12 mouse cellular contexts compared by ENCODE assay signal in genomic region chr4:33926730-33927263, GRCm38 (mm10). TPM values are rescaled to one million over a fixed set of nuclear protein-coding genes. Genes with fewer than 3 reads are reported as not detected.
DNase-seq lines count a peak whose midpoint lies in the region; ATAC-seq and TF ChIP-seq lines count a peak whose summit lies in the region.
"Had no signal": no experiment of that assay in that cellular context is flagged by ENCODE, and none has a peak within 500 bp of the region (broad histone marks: within the 10 kb centered on the region; RNA-seq: fewer than 3 reads in every experiment).

No protein-coding gene starts in this region.

- WGBS in embryonic facial prominence, embryonic 12.5 days = 75% methylated on average over 7 of the region's 7 CpGs
- WGBS in hindbrain, embryonic 14.5 days = 57% methylated on average over 7 of the region's 7 CpGs

- H3K36me3 ChIP-seq in embryonic facial prominence, embryonic 12.5 days = no peaks in the 10 kb centered on the region
- no peaks in the 10 kb centered on the region for H3K36me3 ChIP-seq in hindbrain, embryonic 14.5 days (replicated peaks; ENCODE audit: control insufficient read depth, insufficient read depth)
- no peaks in the 10 kb centered on the region for H3K36me3 ChIP-seq in myocyte (ENCODE audit: control insufficient read depth, insufficient read depth)

- peaks cover 9% of the 10 kb centered on the region; the same call in 1 of the 2 replicates for H3K27me3 ChIP-seq in embryonic facial prominence, embryonic 12.5 days
- peaks cover 2% of the 10 kb centered on the region; the same call in 1 of the 2 replicates for H3K27me3 ChIP-seq in hindbrain, embryonic 14.5 days (ENCODE audit: control insufficient read depth, insufficient read depth, low read length)
- no peaks in the 10 kb centered on the region for H3K27me3 ChIP-seq in myocyte (ENCODE audit: control insufficient read depth, insufficient read depth, insufficient read length)

- no peak overlapping the region for H3K27ac ChIP-seq in embryonic facial prominence, embryonic 12.5 days
- H3K27ac ChIP-seq in hindbrain, embryonic 14.5 days = peak overlapping the region; percentile 63

- H3K4me1 ChIP-seq in embryonic facial prominence, embryonic 12.5 days = peaks cover 7% of the 10 kb centered on the region
- H3K4me1 ChIP-seq in hindbrain, embryonic 14.5 days (replicated peaks; ENCODE audit: control insufficient read depth, insufficient read depth, low read length) = peaks cover 7% of the 10 kb centered on the region; the same call in 1 of the 2 replicates

- no peaks in the 10 kb centered on the region for H3K9me3 ChIP-seq in embryonic facial prominence, embryonic 12.5 days
- H3K9me3 ChIP-seq in hindbrain, embryonic 14.5 days (ENCODE audit: control insufficient read depth, low read length) = no peaks in the 10 kb centered on the region
- H3K9me3 ChIP-seq: megakaryocyte, embryonic 14.5 days had no signal

- 0 out of 2 replicates have a peak overlapping the region, but pooled peaks have one; percentile 5 for H3K4me3 ChIP-seq in embryonic facial prominence, embryonic 12.5 days
- H3K4me3 ChIP-seq in hindbrain, embryonic 14.5 days (replicated peaks; ENCODE audit: low read length) = peak overlapping the region; percentile 81
- H3K4me3 ChIP-seq in myocyte = no peak overlapping the region
- H3K4me3 ChIP-seq: megakaryocyte, embryonic 14.5 days had no signal

- no peak overlapping the region for H3ac ChIP-seq in myocyte (ENCODE audit: control insufficient read depth, insufficient read length)

- peak; percentile 6 for DNase-seq in gastrocnemius, adult 18-20 months (ENCODE audit: low spot score)
- DNase-seq in gastrocnemius, adult 8-10 months (ENCODE audit: low spot score in 2 of 2) = no peak
- DNase-seq in hindbrain, embryonic 14.5 days (ENCODE audit: low spot score) = peak; percentile 41
- no peak for DNase-seq in ovary, postnatal 36 days (ENCODE audit: low spot score)
- DNase-seq in kidney, adult 9 months = no peak
- no peak for DNase-seq in adrenal gland, postnatal 14 days
- DNase-seq: gastrocnemius, postnatal 14 days; kidney, postnatal 10 days; lung, adult 18-20 months had no signal

- no peak for ATAC-seq in embryonic facial prominence, embryonic 12.5 days (ENCODE audit: insufficient number of reproducible peaks, insufficient read depth, low FRiP score, low TSS enrichment)
- no peak for ATAC-seq in hindbrain, embryonic 14.5 days (ENCODE audit: low FRiP score)

- no peak for TF ChIP-seq POLR2A in myocyte (IDR thresholded peaks at IDR 0.05; ENCODE audit: insufficient read length, low read depth)

- no peak overlapping the region; the same call in 1 of the 2 replicates for H3K4me2 ChIP-seq in embryonic facial prominence, embryonic 12.5 days (replicated peaks)
- peak overlapping the region; percentile 92 for H3K4me2 ChIP-seq in hindbrain, embryonic 14.5 days (replicated peaks)
- H3K4me2 ChIP-seq in myocyte (ENCODE audit: low read depth) = peak overlapping the region; percentile 84

- no peaks in the 10 kb centered on the region for H3K79me2 ChIP-seq in myocyte (ENCODE audit: control insufficient read depth, insufficient read depth)

- H3K9ac ChIP-seq in embryonic facial prominence, embryonic 12.5 days = no peak overlapping the region
- H3K9ac ChIP-seq in hindbrain, embryonic 14.5 days = peak overlapping the region; percentile 99

TF ChIP-seq in myocyte, 11 proteins besides CTCF, POLR2A, EP300 and RAD21:
- TF ChIP-seq TCF3 (IDR thresholded peaks at IDR 0.05; ENCODE audit: insufficient read length, low read depth) = no peak
- TF ChIP-seq MYOG (IDR thresholded peaks at IDR 0.05; ENCODE audit: control insufficient read depth in 1 of 3, insufficient read depth in 1 of 3, insufficient read length in 2 of 3, low read depth in 2 of 3) = no peak
- TF ChIP-seq REST (IDR thresholded peaks at IDR 0.05; ENCODE audit: insufficient read depth, insufficient read length) = no peak
- TF ChIP-seq POLR2AphosphoS2 (IDR thresholded peaks at IDR 0.05; ENCODE audit: insufficient read length, low read depth) = no peak
- TF ChIP-seq MAX (IDR thresholded peaks at IDR 0.05; ENCODE audit: low read depth) = no peak
- no peak for TF ChIP-seq CEBPB (IDR thresholded peaks at IDR 0.05; ENCODE audit: insufficient read depth, poor library complexity, severe bottlenecking)
- no peak for TF ChIP-seq MYOD1 (IDR thresholded peaks at IDR 0.05; ENCODE audit: control insufficient read depth in 1 of 3, insufficient read length in 2 of 3, low read depth in 2 of 3)
- no peak for TF ChIP-seq TCF12 (IDR thresholded peaks at IDR 0.05; ENCODE audit: insufficient read depth, poor library complexity, severe bottlenecking)
- TF ChIP-seq E2F4 (IDR thresholded peaks at IDR 0.05; ENCODE audit: insufficient read depth) = no peak
- TF ChIP-seq SRF (IDR thresholded peaks at IDR 0.05; ENCODE audit: control insufficient read depth, insufficient read length, low read depth) = no peak
- TF ChIP-seq USF1 (IDR thresholded peaks at IDR 0.05; ENCODE audit: low read depth) = no peak

RNA-seq across cellular contexts. Expression of gene Cnr1, which starts 2.4 kb away (rescaled TPM):
- total RNA-seq in gastrocnemius, adult 18-20 months (2021) = under 1 TPM; 0.16 to 0.36 TPM
- under 1 TPM; 0.12 to 0.51 (median 0.36) TPM for total RNA-seq in gastrocnemius, adult 8-10 months (2022)
- polyA plus RNA-seq in embryonic facial prominence, embryonic 12.5 days (2016; fragmentation: Nextera tagmentation; extraction: Ambion mirVana) = 6.5 and 6.9 TPM in 2 replicates
- polyA plus RNA-seq in hindbrain, embryonic 14.5 days (2014; fragmentation: Nextera tagmentation; extraction: Ambion mirVana) = 86.3 and 90.6 TPM in 2 replicates
- polyA plus RNA-seq in myocyte (2012; fragmentation: generic; extraction: Trizol) = 1.9 TPM
- 27.6 and 30.8 TPM in 2 replicates for total RNA-seq in adrenal gland, postnatal 14 days (2021)

Comparison
In these comparisons a context has a peak if more than half of its experiments do, and no peak if none do; other contexts are left out.
1. DNase-seq: peak in gastrocnemius, adult 18-20 months (single experiment) and hindbrain, embryonic 14.5 days (single experiment); none in gastrocnemius, adult 8-10 months (0 of 2), ovary, postnatal 36 days (single experiment), kidney, adult 9 months (single experiment) and adrenal gland, postnatal 14 days (single experiment).
2. RNA of gene Cnr1, which starts 2.4 kb away (total RNA-seq): 27.6 to 30.8 TPM in adrenal gland, postnatal 14 days; 0.12 to 0.51 TPM in gastrocnemius, adult 8-10 months and 0.16 to 0.36 TPM in gastrocnemius, adult 18-20 months; every median in the first group is over 10 times any median in the second.